Mouse (Mus musculus) testis, adult 2 months (tissue): Measurements from ENCODE around the gene Nudt4.

Experiments used
- CTCF ChIP-seq: fragments of 200-500 bp; IDR thresholded peaks from 2 replicates; pipeline ENCODE4 v1.5.1; 2012; ENCODE audit warnings: low read depth, mild to moderate bottlenecking, inconsistent platforms, low read length, moderate library complexity; ENCODE audit not compliant: control insufficient read depth, insufficient read depth, insufficient replicate concordance
- POLR2A ChIP-seq: fragments of 200-500 bp; IDR thresholded peaks from 2 replicates; pipeline ENCODE4 v1.6.1; 2012; ENCODE audit warnings: low read depth, mild to moderate bottlenecking, inconsistent platforms, low read length, moderate library complexity; ENCODE audit not compliant: control insufficient read depth

DNA sequence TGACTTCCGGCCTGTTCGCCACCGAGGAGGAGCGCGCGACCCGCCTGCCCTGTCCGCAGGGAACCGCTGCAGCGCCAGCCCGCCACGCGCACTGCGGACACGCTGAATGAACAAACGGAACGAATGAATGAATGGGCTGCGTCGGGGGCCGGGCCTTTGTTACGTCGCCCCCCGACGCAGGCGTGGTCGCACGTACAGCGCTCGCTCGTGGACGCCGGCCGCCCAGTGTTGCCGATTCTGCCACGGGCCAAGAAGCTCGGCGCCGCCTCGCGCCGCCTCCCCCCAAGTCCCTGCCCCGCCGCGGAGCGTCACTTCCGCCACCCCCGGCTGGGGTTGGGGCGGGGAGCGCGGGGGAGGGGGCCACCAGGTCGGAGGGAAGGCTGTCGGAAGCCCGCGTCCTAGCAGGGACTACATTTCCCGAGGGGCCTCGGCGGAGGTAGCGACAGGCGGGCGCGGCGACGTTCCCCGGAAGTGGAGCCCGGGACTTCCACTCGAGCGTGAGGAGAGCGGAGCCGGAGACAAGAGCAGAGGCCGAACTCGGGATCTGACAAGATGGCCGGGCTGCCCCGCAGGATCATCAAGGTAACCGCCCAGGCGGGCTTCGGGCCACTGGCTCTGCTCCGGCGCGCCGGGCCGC, 49.2 kb downstream of the Nudt4 start, which contains the start of gene Ube2n:
- TF ChIP-seq CTCF (no peak), POLR2A (peak; percentile 95)
